Mouse (Mus musculus): Measurements from ENCODE around the gene Cd300a. TPM values are rescaled to one million over a fixed set of nuclear protein-coding genes. Genes with fewer than 3 reads are reported as not detected.

The Cd300a gene
- polyA plus RNA-seq (2015; fragmentation: Nextera tagmentation; extraction: Ambion mirVana), result 3.9 and 5.4 TPM in 2 replicates

GRCm38 (mm10) chr11:114889991-114890518 is at the start of gene Cd300a:
Cd300a (plus strand) TSS chr11:114890041.

DNA sequence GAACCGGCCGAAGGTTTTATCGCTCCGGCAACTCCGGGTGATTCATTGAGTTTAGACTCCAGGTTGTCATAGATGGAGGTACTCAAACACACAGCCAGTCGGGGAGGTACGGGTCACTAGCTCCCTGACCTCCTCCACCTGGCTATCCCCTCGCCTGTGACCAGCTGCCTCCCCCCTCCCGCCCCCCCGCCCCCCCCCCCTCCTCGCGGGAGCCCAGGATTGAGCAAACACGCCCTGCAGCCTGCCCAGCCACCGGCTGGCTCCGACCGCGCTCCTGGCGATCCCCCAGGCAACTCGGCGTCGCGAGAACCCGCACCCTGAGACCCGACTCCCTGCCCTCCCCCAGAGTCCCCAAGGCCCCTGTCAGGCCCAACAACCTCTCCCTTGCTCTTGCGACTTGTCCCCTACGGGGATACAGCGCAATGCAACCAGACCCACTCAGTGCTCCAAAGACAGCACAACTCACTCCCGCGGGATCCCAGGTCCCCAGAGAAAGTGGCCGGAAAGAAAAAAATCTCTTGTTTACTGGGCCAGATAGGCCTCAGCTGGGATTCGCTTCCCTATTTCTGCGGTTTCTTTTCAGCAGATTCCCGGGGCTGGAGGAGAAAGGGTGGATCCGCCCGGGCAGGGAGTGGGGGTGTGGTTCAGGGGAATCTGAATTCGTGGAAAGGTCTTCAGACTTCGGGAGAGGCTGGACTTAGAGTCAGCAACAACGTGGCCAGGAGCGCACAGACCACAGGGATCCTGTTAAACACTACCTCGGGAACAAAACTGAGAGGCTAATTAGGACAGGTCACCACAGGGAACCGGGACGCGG is 39.2 kb upstream of the Cd300a start, which contains the start of gene Gprc5c:
Gene Gprc5c (plus strand): TSS at position 701 of the 817 bp plus-strand sequence.

GRCm38 (mm10) chr11:114934144-114934543 is 44.3 kb downstream of the Cd300a start, which contains the start of gene Cd300lb:
Cd300lb (minus strand) TSS chr11:114934386.

Other genes with a start within 250 kb of the Cd300a start
- 1,685 and 2,720 TPM in 2 replicates for gene Rpl38, start 221.5 kb upstream of the Cd300a start, polyA plus RNA-seq (2015; fragmentation: Nextera tagmentation; extraction: Ambion mirVana)
- gene Ttyh2, start 214.6 kb upstream of the Cd300a start, polyA plus RNA-seq (2015; fragmentation: Nextera tagmentation; extraction: Ambion mirVana), result 38.1 and 95.6 TPM in 2 replicates
- 1.1 and 2.8 TPM in 2 replicates for gene Dnaic2, start 162.6 kb upstream of the Cd300a start, polyA plus RNA-seq (2015; fragmentation: Nextera tagmentation; extraction: Ambion mirVana)
- 0.57 TPM in 2 replicates for gene Kif19a, start 124.7 kb upstream of the Cd300a start, polyA plus RNA-seq (2015; fragmentation: Nextera tagmentation; extraction: Ambion mirVana)
- gene Btbd17, start 94.1 kb upstream of the Cd300a start, polyA plus RNA-seq (2015; fragmentation: Nextera tagmentation; extraction: Ambion mirVana), result 0.15 and 0.24 TPM in 2 replicates
- not detected in 2 replicates for gene Gpr142, start 91.1 kb upstream of the Cd300a start, polyA plus RNA-seq (2015; fragmentation: Nextera tagmentation; extraction: Ambion mirVana)
- gene Gprc5c, start 38.9 kb upstream of the Cd300a start, polyA plus RNA-seq (2015; fragmentation: Nextera tagmentation; extraction: Ambion mirVana), result 7.5 and 9.6 TPM in 2 replicates
- gene Cd300lb, start 44.3 kb downstream of the Cd300a start, polyA plus RNA-seq (2015; fragmentation: Nextera tagmentation; extraction: Ambion mirVana), result 0.68 and 0.81 TPM in 2 replicates
- not detected in 2 replicates for gene Cd300c, start 79.1 kb downstream of the Cd300a start, polyA plus RNA-seq (2015; fragmentation: Nextera tagmentation; extraction: Ambion mirVana)
- gene Cd300ld, start 99.9 kb downstream of the Cd300a start, polyA plus RNA-seq (2015; fragmentation: Nextera tagmentation; extraction: Ambion mirVana), result 0.95 and 1.3 TPM in 2 replicates
- 8.8 and 8.9 TPM in 2 replicates for gene Cd300c2, start 111.8 kb downstream of the Cd300a start, polyA plus RNA-seq (2015; fragmentation: Nextera tagmentation; extraction: Ambion mirVana)
- gene Cd300ld2, start 126.2 kb downstream of the Cd300a start, polyA plus RNA-seq (2015; fragmentation: Nextera tagmentation; extraction: Ambion mirVana), result 0.93 TPM in 1 of 2 replicates, not detected in the other
- 0.21 TPM in 1 of 2 replicates, not detected in the other for gene Cd300ld4, start 137.0 kb downstream of the Cd300a start, polyA plus RNA-seq (2015; fragmentation: Nextera tagmentation; extraction: Ambion mirVana)
- gene Cd300ld5, start 147.7 kb downstream of the Cd300a start, polyA plus RNA-seq (2015; fragmentation: Nextera tagmentation; extraction: Ambion mirVana), result 0.46 TPM in 1 of 2 replicates, not detected in the other
- gene Cd300ld3, start 158.4 kb downstream of the Cd300a start, polyA plus RNA-seq (2015; fragmentation: Nextera tagmentation; extraction: Ambion mirVana), result not detected in 2 replicates
- 0.22 TPM in 1 of 2 replicates, not detected in the other for gene Cd300e, start 172.1 kb downstream of the Cd300a start, polyA plus RNA-seq (2015; fragmentation: Nextera tagmentation; extraction: Ambion mirVana)
- gene Rab37, start 201.4 kb downstream of the Cd300a start, polyA plus RNA-seq (2015; fragmentation: Nextera tagmentation; extraction: Ambion mirVana), result 0.80 and 1.4 TPM in 2 replicates
- 2.1 and 3.0 TPM in 2 replicates for gene Cd300lf, start 244.0 kb downstream of the Cd300a start, polyA plus RNA-seq (2015; fragmentation: Nextera tagmentation; extraction: Ambion mirVana)